Mouse (Mus musculus) heart, adult 9 months (tissue): Measurements from ENCODE around the gene Nps.
"Not testable (repeated sequence)": the region's sequence is repeated elsewhere in the genome, so short reads cannot be mapped to it uniquely, and the experiment has no call there.

Experiments
- DNase-seq, 2 experiments: peaks; one replicate each; pipeline ENCODE4 v3.0.0; 2022; ENCODE audit warnings: low spot score in 2 of 2

Gene Nps

GRCm38 (mm10) chr7:135258053-135258753 lies at the start of gene Nps:
Nps (plus strand) TSS chr7:135258703.
- not testable (repeated sequence) for DNase-seq

GRCm38 (mm10) chr7:135208947-135209567 lies 49.4 kb upstream of the Nps start:
- peak; percentile 5 for DNase-seq

- no peak for DNase-seq
Measured at GRCm38 (mm10) chr7:135210296-135210695, 48.2 kb upstream of the Nps start.

- DNase-seq, result no peak
Measured at GRCm38 (mm10) chr7:135210831-135211230, 47.7 kb upstream of the Nps start.

GRCm38 (mm10) chr7:135212505-135212904 lies 46.0 kb upstream of the Nps start:
- DNase-seq, result peak; percentile 4 to 34

- DNase-seq, result no peak
Measured at GRCm38 (mm10) chr7:135221475-135221874, 37.0 kb upstream of the Nps start.

- no peak for DNase-seq
Measured at GRCm38 (mm10) chr7:135226021-135226420, 32.5 kb upstream of the Nps start.

DNA sequence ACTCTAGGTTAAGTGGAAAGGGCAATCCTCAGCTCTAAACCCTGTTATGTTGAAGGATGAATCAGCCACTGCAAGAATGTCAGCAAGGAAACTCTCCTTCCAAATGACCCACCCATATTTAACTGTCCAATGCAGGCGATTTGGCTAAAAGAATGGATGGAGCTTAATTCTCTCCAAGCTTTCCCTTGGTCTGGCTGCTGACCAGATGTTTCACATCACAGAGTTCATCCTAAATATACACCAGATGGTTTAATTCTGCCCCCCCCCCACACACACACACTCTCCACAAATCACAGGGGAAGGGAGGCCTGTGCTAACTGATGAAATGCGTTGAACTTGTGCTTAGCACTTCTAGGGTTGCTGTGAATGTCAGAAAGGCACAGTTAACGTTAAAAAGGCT lies 21.4 kb upstream of the Nps start:
- DNase-seq, result peak in 1 of 2 experiments; percentile 10

DNA sequence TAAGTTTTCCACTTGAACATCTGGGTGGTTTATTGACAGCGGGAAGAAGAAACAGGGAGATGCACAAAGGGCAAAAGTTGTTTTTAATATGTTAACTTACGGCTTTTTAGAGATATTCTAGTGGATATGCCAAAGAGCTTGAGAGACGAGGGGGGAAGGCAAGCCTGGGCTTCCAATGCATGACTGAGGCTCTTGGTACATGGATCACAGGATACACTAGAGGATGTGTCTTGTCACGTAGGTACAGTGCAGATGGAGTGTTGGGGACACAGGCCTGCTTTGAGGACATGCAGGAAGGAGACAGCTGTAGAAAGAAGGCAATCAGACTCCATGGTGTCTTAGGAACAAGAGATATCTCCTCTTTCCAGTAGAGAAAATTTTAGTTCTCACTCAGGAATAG lies 19.1 kb upstream of the Nps start:
- no peak for DNase-seq

- DNase-seq, result peak in 1 of 2 experiments; percentile 13
Measured at GRCm38 (mm10) chr7:135240006-135240405, 18.5 kb upstream of the Nps start.

DNA sequence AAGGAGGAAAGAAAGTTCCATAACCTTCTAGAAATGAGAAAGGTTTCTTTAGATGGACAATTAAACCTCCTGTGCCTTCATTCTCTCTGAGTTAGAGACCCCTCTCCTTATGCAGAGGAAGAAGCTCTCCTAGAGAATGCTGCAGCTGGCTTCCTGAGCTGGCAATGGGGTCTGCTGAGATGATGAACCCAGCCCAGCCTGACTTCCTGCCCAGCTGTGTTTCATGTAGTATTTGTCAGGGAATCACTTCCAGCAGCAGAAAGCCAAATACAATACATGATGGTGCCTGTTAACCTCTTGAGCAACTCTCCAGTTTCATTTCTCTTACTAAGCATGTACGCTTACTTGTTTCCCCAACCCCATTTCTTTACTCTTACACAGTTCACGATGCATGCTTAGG lies 17.9 kb upstream of the Nps start:
- peak; percentile 30 to 50 for DNase-seq

GRCm38 (mm10) chr7:135244171-135244880 lies 14.2 kb upstream of the Nps start:
- DNase-seq, result no peak

DNA sequence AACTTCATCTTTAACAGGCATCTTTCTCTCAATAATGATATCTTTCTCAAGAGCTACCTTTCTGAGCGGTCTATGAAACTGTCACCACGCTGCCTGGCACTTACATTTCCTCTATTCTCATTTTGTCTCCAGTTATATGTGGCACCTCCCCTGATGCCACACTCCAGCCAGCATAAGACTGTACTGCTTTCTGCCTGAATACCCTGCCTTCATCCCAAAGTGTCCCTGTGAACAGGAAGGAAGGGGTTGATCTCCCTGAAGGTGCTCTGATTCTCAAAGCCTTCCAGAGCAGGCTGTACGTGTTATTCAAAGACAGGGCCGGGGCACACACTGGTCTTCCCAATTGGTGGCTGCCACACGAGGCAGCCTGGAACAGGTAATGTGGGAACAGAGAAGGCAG lies 12.1 kb upstream of the Nps start:
- DNase-seq, result no peak

DNA sequence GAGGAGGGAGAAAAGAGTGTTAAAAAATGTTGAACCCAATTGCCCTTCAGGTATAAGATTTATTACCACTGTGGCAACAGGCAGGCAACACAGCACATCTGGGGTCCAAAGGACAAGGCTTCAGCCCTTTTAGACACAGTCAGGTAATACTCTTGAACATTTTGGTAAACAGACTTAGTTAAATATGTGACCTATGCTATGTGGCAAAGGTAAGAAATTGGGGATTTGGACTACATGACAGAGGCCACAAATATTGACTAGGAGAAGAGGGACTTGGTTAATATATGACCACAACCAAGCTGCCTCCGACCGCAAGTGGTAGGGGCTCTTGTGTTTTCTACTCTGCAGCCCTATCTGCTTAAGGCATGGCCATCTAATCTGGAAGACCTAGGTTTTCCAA lies 5.3 kb upstream of the Nps start:
- DNase-seq, result no peak

- no peak for DNase-seq
Measured at GRCm38 (mm10) chr7:135254423-135254822, 4.1 kb upstream of the Nps start.

DNA sequence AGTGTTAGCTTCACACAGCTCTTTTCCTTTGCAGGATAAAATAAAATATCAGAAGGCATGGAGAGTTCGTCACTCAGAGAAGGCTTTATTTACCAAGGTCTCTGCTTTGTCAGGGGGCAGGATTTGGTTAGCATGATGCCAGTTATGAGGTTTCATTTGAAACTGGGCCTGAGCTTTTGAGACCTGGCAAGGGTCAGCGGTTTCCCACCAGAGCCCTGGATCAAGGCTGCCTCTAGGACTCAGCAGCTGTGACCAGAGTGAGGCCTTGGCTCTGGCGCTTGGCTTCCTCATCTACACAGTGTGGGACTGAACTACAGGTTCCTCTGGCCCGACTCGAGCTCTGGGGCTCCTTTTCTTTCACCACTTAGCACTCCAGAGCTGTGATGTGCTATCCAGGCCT lies 12.5 kb downstream of the Nps start:
- no peak for DNase-seq

DNA sequence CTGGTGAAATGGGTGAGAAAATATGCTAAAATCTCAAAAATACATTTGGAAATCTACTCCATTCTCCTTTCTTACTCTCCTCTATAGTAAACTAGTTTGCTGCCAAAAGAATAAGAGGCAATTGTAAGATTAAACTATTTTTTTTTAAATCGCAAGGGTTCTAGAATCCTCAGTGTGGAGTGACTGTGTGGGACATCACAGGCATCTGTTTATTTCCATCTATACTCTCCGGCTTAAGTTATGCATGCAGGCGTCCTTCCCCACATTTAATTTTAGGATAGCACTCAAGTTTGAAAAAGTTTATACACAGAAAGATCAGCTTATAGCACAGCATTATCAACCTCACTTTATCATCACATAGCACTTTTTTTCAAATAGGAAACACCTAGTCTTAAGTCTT lies 24.7 kb downstream of the Nps start:
- DNase-seq, result no peak

DNA sequence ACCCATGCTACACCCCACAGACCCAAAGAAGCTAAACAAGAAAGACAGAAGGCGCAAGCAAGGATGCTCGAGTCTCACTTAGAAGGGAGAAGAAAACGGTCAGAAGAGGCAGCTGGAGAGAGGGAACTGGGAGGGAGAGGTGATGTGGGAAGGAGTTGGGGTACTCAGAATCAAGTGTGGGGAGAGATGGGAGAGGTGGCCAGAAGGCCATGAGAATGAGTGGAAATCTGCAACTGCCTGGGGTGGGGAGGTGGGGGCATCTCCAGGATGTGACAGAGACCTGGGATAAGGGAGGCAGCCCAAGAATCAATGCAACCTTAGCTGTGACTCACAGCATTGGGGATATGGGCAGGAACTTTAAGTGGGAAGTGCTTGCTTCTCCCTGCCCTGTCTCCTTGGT lies 31.5 kb downstream of the Nps start:
- no peak for DNase-seq

DNA sequence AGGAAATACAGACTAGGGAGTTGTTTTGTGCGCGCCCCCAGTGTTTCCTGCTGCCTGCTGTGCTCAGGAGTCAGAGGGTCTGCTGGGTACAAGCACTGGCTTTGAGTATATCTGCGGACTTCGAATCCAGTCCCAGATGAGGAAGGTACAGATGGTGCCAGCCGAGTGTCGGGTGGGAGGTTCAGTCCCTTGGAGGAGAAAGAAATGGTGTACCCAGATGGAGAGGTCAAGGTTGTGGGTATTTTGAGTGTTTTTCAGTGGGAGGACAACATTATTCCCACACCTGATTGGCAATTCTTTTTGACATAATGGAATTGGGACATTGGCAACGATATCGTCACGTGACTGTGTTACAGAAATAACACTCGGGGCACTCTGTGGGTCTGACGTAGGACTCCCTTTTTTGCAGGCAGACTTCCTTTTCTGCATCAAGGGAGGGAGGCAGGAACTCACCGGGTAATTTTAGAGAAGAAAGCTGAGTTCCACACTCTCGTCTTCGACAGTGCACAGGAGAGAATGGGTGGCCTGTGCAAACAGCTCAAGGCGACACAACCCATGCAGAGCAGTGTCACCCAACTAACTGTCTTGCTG lies 33.2 kb downstream of the Nps start:
- DNase-seq, result peak in 1 of 2 experiments; percentile 13

DNA sequence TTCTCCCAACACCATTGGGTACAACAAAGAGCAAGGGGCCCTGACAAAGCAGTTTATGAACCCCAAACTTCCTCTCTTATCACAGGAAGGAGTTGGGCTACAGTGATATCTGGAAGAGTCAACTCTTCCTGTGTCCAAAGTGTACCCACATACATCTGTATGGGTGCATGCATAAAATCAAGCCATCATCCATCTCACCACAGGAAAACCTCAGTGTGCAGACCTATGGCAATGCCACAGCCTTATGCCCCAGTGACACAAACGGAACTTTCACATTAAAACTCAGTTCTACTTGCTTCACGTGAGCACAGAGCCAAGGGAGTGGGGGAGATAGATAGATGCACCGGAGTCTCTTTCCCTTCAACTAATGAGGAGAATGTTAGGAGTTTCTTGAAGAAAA lies 36.0 kb downstream of the Nps start:
- DNase-seq, result no peak

GRCm38 (mm10) chr7:135304496-135304895 lies 46.0 kb downstream of the Nps start:
- no peak for DNase-seq
